Mouse (Mus musculus): Measurements from ENCODE around the gene Gpx3.
"Not testable (repeated sequence)": the region's sequence is repeated elsewhere in the genome, so short reads cannot be mapped to it uniquely, and the experiment has no call there.

Gpx3 gene

DNA sequence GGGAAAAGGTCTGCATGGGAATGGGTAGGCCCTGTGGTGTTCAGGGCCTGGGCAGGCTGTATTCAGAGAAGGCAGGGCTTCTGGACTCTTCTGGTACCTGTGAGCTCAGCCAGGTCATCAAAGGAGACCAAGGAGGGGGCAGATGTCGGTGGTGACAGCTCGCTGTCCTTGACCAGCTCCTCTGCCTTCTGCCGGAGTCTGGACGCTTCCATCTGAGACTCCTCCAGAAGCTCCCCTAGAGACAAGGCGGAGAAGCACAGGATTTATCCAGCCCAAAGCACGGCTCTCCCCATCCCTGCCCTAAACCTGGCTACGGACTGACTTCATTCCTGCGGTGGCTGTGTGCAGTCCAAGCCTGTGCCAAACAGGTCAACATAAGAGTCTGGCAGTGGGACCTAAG is 37.2 kb downstream of the Gpx3 start:
- no peak for DNase-seq (ENCODE audit: low read depth, low spot score)

DNA sequence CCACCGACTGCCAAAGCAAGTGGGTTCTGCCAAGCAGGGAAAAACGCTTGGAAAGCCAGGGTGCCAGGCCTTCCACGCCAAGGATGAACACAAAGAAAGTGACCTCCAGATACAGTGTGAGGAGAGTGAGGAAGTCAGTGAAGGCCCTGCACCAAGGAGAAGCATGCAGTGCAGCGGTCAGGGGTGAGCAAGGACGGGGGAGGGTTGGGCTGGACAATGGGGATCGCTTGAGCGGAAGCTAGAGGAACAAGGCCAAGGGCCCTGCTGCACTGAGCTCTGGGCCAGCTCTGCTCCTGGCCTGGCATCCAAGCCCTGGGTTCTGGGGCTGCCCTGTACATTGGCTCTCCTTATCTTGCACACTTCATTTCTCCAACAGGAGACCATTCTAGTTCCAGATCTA is 37.8 kb downstream of the Gpx3 start:
- no peak for DNase-seq (ENCODE audit: low read depth, low spot score)

DNA sequence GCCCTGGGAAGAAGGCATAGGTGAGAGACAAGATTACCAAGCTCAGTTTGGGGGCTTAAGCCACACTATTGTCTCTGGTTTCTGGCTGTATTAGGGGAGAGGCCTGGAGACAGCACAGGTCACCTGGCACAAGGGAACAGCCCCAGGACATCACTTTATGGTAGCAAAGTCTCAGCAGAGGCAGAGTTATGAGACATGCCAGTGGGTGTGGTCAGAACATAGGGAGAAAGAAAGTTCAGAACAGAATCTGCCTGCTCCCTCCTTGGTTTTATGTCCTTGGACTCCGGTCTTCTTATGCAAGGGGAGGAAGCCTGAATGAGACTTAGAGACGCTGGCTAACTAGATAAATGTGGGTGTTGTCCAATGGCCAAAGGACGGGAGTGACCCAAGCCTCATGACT is 42.4 kb downstream of the Gpx3 start:
- no peak for DNase-seq (ENCODE audit: low read depth, low spot score)

DNA sequence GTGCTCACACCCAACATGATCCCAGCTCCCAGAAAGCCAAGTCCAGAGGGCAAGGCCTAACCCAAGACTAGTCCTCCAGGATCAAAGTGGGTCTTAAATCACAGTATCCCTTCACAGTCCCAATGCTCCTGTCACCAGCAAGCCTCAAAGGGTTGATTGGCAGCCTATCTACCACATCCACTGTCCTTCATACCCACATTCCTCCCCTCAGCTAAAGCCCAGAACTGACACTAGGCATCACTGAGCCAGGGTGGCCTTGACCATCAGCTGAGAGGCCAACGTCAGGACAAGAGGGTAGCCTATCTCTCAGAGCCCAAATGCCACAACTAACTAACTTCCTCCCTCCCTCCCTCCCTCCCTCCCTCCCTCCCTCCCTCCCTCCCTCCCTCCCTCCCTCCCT is 47.5 kb downstream of the Gpx3 start:
- DNase-seq (ENCODE audit: low read depth, low spot score): no peak

DNA sequence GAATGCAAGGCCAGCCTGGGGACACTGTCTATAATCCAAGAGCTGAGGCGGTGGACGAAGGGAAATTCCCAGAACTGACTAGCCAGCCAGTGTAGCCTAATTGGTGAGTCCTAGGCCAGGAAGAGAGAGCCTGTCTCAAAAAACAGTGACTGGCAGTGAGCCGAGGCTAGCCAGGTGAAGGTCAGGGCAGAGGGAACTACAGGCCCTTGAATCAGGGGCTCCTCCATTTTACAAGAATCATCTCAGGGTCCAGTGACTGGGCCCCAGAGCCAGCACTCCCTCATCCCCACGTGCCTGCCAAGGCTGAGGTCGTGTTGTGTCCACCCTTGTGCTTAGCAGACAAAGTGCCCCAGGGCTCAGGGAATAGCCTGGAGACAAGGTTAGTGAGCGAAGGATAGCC is 48.4 kb downstream of the Gpx3 start:
- no peak for DNase-seq (ENCODE audit: low read depth, low spot score)

DNA sequence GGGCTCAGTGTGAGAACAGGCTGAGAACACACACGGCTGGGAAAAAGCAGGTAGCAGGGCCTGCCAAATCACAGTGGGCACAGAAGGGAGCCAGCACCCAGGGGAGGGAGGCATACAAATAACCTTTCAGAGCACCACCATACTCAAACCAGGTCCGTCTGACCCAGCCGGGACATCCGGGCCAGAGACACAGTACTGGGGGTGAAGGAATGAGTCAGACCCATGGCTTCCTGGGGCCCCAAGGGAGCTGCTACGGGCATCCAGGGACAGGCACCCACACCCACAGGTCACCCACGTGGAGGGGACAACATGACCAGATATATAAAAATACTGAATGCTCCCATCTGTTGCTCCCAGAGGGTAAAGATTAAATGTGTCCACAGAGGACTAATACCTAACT is 50.4 kb downstream of the Gpx3 start:
- no peak for DNase-seq (ENCODE audit: low read depth, low spot score)

DNA sequence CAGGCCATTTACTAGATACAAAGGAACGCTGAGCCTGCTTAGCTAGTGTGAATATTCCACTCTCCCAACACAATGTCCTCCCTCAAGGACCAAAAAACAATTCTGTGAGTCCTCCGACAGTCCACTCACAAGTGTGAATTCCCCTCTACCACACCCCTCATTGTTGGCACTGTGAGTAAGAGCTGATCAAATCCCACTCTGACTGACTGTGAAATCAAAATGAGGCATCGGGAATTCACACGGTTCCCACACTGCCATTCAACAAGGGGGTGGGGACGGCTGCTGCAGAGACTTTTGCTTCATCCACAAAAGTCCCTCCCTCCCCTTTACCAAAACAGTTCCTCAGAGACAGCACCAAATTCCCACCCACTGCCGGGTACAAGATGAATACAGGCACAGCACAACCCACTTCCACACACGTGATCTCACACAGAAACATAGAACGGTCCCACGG is 51.8 kb downstream of the Gpx3 start:
- peak; percentile 95 for DNase-seq (ENCODE audit: low read depth, low spot score)

DNA sequence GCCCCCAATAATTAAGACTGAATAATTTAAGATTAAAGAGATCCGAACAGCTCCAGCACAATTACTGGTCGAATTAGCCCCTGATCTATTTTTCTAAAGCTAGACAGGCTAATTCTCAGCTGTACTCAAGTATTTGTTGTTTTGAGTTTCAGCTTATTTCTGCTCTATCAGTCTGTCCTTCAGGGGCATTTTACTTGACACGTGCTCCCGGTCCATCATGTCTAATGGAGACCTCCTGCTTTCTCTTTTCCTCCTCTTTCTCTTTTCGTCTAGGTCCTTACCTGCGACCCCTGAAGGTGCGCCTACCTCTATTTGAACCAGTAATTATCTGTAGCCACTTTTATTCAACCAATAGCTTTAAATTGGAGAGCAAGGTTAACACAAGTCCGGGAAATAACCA is 52.5 kb downstream of the Gpx3 start:
- no peak for DNase-seq (ENCODE audit: low read depth, low spot score)

DNA sequence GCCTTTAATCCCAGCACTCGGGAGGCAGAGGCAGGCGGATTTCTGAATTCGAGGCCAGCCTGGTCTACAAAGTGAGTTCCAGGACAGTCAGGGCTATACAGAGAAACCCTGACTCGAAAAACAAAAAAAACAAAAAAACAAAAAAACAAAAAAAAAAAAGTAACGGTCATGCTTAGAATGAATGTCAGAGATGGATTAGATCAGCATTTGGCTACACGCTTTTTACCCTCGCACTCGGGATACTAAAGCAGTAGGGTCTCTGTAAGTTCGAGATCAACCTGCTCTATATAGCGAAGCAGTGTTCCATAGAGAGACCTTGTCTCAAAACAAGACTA is 53.1 kb downstream of the Gpx3 start:
- not testable (repeated sequence) for DNase-seq (ENCODE audit: low read depth, low spot score)

DNA sequence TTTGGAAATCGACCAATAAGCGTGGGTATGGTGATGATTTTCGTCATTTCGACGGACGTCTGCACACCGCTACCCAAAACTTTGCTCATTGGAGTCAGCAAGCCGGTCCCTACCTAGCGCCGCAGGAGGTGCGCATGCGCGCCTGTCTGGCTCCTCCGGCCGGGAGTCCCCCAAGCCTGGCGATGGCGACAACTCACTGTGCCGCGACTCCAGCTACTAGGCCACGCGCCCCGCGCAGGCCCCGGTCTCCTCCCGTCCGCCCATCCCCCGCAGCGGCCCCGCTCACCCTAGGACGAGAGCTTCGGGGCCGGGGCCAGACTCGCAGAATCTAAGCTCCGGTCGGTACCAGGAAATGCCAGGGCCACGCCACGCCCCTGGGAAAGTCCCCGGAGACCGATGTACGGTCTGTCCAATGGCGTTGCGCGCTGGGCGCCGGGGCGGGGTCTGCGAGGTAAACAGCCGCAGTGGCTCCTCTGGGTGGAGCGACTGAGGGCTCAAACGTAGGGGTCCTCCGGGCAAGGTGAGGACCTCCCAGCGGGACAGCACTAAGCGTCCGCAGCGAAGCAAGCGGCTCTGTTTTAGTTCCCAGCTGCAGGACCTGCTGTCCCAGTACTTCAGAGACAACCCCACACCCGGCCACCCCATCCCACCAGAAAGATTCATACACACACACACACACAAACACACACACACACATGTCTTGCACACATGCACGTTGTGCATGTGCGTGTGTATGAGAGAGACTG is 53.7 kb downstream of the Gpx3 start:
- DNase-seq (ENCODE audit: low read depth, low spot score): peak; percentile 97

DNA sequence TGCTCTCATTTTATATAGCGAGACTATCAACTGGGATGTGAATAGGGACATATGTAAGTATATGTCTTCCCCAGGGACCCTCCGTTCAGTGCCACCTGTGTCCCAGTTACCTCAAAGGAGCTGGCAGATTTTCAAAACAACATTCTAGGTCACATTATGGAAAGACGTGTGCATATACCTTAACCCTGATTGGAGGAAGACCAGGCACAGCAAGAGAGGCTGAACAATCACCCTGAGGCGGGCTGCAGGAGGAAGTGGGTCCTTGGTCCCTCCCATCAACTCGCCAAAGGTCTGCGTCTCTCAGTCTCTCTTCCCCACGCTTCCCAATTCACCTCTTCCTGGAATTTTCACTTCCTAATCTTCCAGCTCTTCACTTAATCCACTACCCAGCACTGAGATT is 54.7 kb downstream of the Gpx3 start:
- DNase-seq (ENCODE audit: low read depth, low spot score): no peak

DNA sequence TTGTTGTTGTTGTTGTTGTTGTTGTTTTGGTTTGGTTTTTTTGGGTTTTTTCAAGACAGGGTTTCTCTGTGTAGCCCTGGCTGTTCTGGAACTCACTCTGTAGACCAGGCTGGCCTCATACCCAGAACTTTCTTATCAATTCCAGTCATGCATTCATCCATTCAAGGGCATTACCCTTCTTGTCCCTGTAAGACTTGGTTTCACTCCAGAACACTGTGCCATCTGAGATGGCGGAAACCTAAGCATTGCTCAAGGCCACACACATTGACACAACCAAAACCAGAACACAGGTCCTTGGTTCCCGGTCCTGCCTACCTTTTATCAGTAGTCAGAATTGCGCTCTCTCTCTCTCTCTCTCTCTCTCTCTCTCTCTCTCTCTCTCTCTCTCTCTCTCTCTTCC is 55.5 kb downstream of the Gpx3 start:
- not testable (repeated sequence) for DNase-seq (ENCODE audit: low read depth, low spot score)

DNA sequence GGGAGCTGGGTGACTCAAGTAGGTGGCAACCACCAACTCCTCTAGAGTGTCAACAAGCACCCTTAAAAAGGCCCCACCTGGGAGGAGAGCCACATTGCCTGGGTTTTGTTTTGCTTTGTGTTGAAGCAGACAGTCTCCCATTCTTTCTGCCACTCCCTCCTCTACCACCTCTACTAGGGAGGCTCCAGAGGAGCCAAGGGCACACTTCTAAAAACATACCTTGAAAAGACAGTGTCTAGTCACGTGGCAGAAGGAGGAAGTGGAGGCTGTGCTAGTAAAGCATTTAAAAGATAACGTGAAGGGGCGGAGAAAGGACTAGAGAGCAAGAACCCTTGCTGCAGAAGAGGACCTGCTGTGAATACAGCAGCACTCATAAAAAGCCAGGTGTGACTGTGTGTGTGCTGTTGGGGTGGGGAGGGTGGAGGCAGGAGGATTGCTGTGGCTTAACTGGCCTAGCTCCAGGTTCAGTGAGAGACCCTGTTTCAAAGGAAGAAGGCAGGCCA is 56.4 kb downstream of the Gpx3 start:
- peak; percentile 93 for DNase-seq (ENCODE audit: low read depth, low spot score)

Measured in R1 (cell line).